Mouse (Mus musculus) CH12.LX (cell line): ENCODE measurements at regions not wholly inside any gene's neighbourhood (a gene's known extent, or its start where the extent isn't known, plus 50 kb on each side); places are given as distances from the start of the nearest gene placed in this dataset.

ENCODE experiments used
- DNase-seq: peaks from one replicate; pipeline ENCODE4 v3.0.0-alpha.2; 2013; ENCODE audit errors: extremely low read depth
- H3K27ac ChIP-seq: 2 replicates; pipeline ENCODE4 v1.5.1; 2012; ENCODE audit warnings: low read depth, mild to moderate bottlenecking, control low read depth, moderate library complexity; ENCODE audit not compliant: insufficient read depth
- H3K27me3 ChIP-seq: replicated peaks from 2 replicates; pipeline ENCODE3; 2012; ENCODE audit warnings: inconsistent platforms
- H3K36me3 ChIP-seq, 2 experiments: replicated peaks in 1 of 2; 2 replicates each; pipeline versions ENCODE3 to v1.6.1; 2012; ENCODE audit warnings: inconsistent platforms in 1 of 2, low read length in 1 of 2, mild to moderate bottlenecking in 1 of 2, mixed read lengths in 1 of 2, moderate library complexity in 1 of 2; ENCODE audit not compliant: control insufficient read depth in 1 of 2, insufficient read depth in 1 of 2
- H3K4me1 ChIP-seq, 2 experiments: 2 replicates each; pipeline ENCODE4 v1.6.1; 2012; ENCODE audit warnings: inconsistent platforms in 1 of 2, moderate library complexity in 1 of 2; ENCODE audit not compliant: insufficient read depth in 2 of 2, control insufficient read depth in 1 of 2
- H3K4me2 ChIP-seq: 2 replicates; pipeline ENCODE4 v1.6.1; 2012; ENCODE audit warnings: low read depth, mild to moderate bottlenecking, control low read depth; ENCODE audit not compliant: poor library complexity, insufficient read depth, severe bottlenecking
- H3K4me3 ChIP-seq, 3 experiments: fragments of 150-350 bp in 1 of 3; sonication (generic) in 1 of 3; replicated peaks in 1 of 3; 2 replicates each; pipeline versions ENCODE3 to v1.5.1; 2011 to 2012; ENCODE audit warnings: low read depth in 2 of 3, low read length in 2 of 3, mild to moderate bottlenecking in 2 of 3, moderate library complexity in 2 of 3, control low read depth in 1 of 3, improper control_type of control experiment in 1 of 3, inconsistent platforms in 1 of 3, mixed read lengths in 1 of 3; ENCODE audit not compliant: poor library complexity in 1 of 3
- H3K79me2 ChIP-seq: replicated peaks from 2 replicates; pipeline ENCODE4 v1.6.1; 2012; ENCODE audit warnings: mild to moderate bottlenecking, moderate library complexity; ENCODE audit not compliant: control insufficient read depth, poor library complexity, insufficient read depth, severe bottlenecking; ENCODE audit errors: extremely low read depth
- H3K9ac ChIP-seq: 2 replicates; pipeline ENCODE4 v1.6.1; 2012; ENCODE audit warnings: low read depth, mild to moderate bottlenecking, control low read depth, moderate library complexity; ENCODE audit not compliant: insufficient read depth
- H3K9me3 ChIP-seq: replicated peaks from 2 replicates; pipeline ENCODE3; 2012; ENCODE audit warnings: low read length, inconsistent platforms, mixed read lengths
- BHLHE40 ChIP-seq: IDR thresholded peaks from 2 replicates; pipeline ENCODE4 v1.6.1; 2011; ENCODE audit warnings: mild to moderate bottlenecking, low read depth, low read length, improper control_type of control experiment
- CTCF ChIP-seq, 2 experiments: IDR thresholded peaks in 1 of 2; conservative IDR thresholded peaks in 1 of 2; 2 replicates each; pipeline ENCODE4 v1.5.1; 2011 to 2012; ENCODE audit warnings: low read depth in 2 of 2, low read length in 2 of 2, improper control_type of control experiment in 1 of 2, inconsistent platforms in 1 of 2, mild to moderate bottlenecking in 1 of 2, moderate library complexity in 1 of 2
- ELF1 ChIP-seq: IDR thresholded peaks from 2 replicates; pipeline ENCODE4 v1.6.1; 2014; ENCODE audit warnings: low read depth, mild to moderate bottlenecking, inconsistent platforms, low read length, improper control_type of control experiment
- EP300 ChIP-seq: IDR thresholded peaks from 2 replicates; pipeline ENCODE4 v1.6.1; 2011; ENCODE audit warnings: low read length, improper control_type of control experiment
- HCFC1 ChIP-seq: IDR thresholded peaks from 2 replicates; pipeline ENCODE4 v1.6.1; 2012; ENCODE audit warnings: low read depth, mild to moderate bottlenecking, inconsistent platforms, low read length, improper control_type of control experiment
- IRF4 ChIP-seq: IDR thresholded peaks from 2 replicates; pipeline ENCODE4 v1.6.1; 2014; ENCODE audit warnings: low read depth, mild to moderate bottlenecking, inconsistent platforms, low read length, improper control_type of control experiment
- MAFK ChIP-seq: IDR thresholded peaks from 2 replicates; pipeline ENCODE4 v1.6.1; 2011; ENCODE audit warnings: low read length, improper control_type of control experiment; ENCODE audit not compliant: insufficient replicate concordance
- MAX ChIP-seq: IDR thresholded peaks from 2 replicates; pipeline ENCODE4 v1.6.1; 2011; ENCODE audit warnings: low read length, improper control_type of control experiment
- MAZ ChIP-seq: IDR thresholded peaks from 2 replicates; pipeline ENCODE4 v1.6.1; 2012; ENCODE audit warnings: low read depth, mild to moderate bottlenecking, inconsistent platforms, low read length, improper control_type of control experiment, moderate library complexity
- MEF2A ChIP-seq: IDR thresholded peaks from 2 replicates; pipeline ENCODE4 v1.6.1; 2014; ENCODE audit warnings: low read depth, mild to moderate bottlenecking, inconsistent platforms, low read length, improper control_type of control experiment, borderline replicate concordance
- MXI1 ChIP-seq: IDR thresholded peaks from 2 replicates; pipeline ENCODE4 v1.6.1; 2011; ENCODE audit warnings: mild to moderate bottlenecking, low read depth, low read length, improper control_type of control experiment
- NRF1 ChIP-seq: IDR thresholded peaks from 2 replicates; pipeline ENCODE4 v1.6.1; 2014; ENCODE audit warnings: low read depth, mild to moderate bottlenecking, inconsistent platforms, low read length, improper control_type of control experiment, moderate library complexity
- POLR2AphosphoS2 ChIP-seq: IDR thresholded peaks from 2 replicates; pipeline ENCODE4 v1.6.1; 2011; ENCODE audit warnings: low read depth, low read length, improper control_type of control experiment
- RAD21 ChIP-seq: IDR thresholded peaks from 2 replicates; pipeline ENCODE4 v1.6.1; 2011; ENCODE audit warnings: low read depth, mild to moderate bottlenecking, low read length, improper control_type of control experiment, moderate library complexity
- RCOR1 ChIP-seq: conservative IDR thresholded peaks from 2 replicates; pipeline ENCODE4 v1.6.1; 2012; ENCODE audit warnings: low read depth, mild to moderate bottlenecking, inconsistent platforms, low read length, improper control_type of control experiment
- SIN3A ChIP-seq: IDR thresholded peaks from 2 replicates; pipeline ENCODE4 v1.6.1; 2012; ENCODE audit warnings: low read length, improper control_type of control experiment, inconsistent platforms
- SMC3 ChIP-seq: IDR thresholded peaks from 2 replicates; pipeline ENCODE4 v1.6.1; 2011; ENCODE audit warnings: low read depth, low read length, improper control_type of control experiment
- TCF12 ChIP-seq: IDR thresholded peaks from 2 replicates; pipeline ENCODE4 v1.6.1; 2014; ENCODE audit warnings: low read depth, mild to moderate bottlenecking, inconsistent platforms, low read length, improper control_type of control experiment
- UBTF ChIP-seq: IDR thresholded peaks from 2 replicates; pipeline ENCODE4 v1.6.1; 2012; ENCODE audit warnings: low read depth, mild to moderate bottlenecking, inconsistent platforms, low read length, improper control_type of control experiment, moderate library complexity
- ZKSCAN1 ChIP-seq: IDR thresholded peaks from 2 replicates; pipeline ENCODE4 v1.6.1; 2012; ENCODE audit warnings: low read depth, inconsistent platforms, low read length, improper control_type of control experiment, borderline replicate concordance
- dilution Hi-C: fragments of 300-500 bp; cut with MboI; formaldehyde crosslinking; loops from 2 replicates; pipeline ENCODE4 v1.14.3; 2020; ENCODE audit warnings: low sequenced_read_pairs; ENCODE audit not compliant: extremely low pct_unique_long_range_greater_than_20kb, extremely low pct_ligation_motif_present
- in situ Hi-C: fragments of 300-500 bp; cut with MboI; formaldehyde crosslinking; loops from 3 replicates; pipeline ENCODE4 v1.14.3; 2019; ENCODE audit warnings: low sequenced_read_pairs, low pct_ligation_motif_present, low pct_unique_long_range_greater_than_20kb, mixed read lengths

- Histone ChIP-seq H3K4me3 (no peak overlapping the region), H3K4me1 (peaks cover 0 to 9% of the 10 kb centered on the region in 2 experiments; a peak in 2 of 4 replicates), H3K36me3 (no peaks in the 10 kb centered on the region), H3K79me2 (no peaks in the 10 kb centered on the region), H3K27ac (no peak overlapping the region), H3K4me2 (no peak overlapping the region), H3K27me3 (peaks cover 46% of the 10 kb centered on the region), H3K9me3 (no peaks in the 10 kb centered on the region), H3K9ac (no peak overlapping the region)
- in situ Hi-C loops: no loop called here
- DNase-seq: no peak
- dilution Hi-C loops: no loop called here
- no peak for TF ChIP-seq MXI1
- no peak for TF ChIP-seq ZKSCAN1
- TF ChIP-seq MAZ: no peak
- no peak for TF ChIP-seq RCOR1
- no peak for TF ChIP-seq SIN3A
- TF ChIP-seq NRF1: no peak
- no peak for TF ChIP-seq HCFC1
- no peak for TF ChIP-seq BHLHE40
- no peak for TF ChIP-seq TCF12
- TF ChIP-seq RAD21: no peak
- no peak for TF ChIP-seq MEF2A
- no peak for TF ChIP-seq SMC3
- TF ChIP-seq MAX: no peak
- no peak for TF ChIP-seq EP300
- TF ChIP-seq UBTF: no peak
- no peak for TF ChIP-seq CTCF (conservative IDR thresholded peaks at IDR 0.05 in 1 of 2, IDR thresholded peaks at IDR 0.05 in 1 of 2; ENCODE audit: low read depth in 2 of 2, low read length in 2 of 2)
Measured at GRCm38 (mm10) chr16:5548602-5549001, 292.8 kb upstream of the Eef2kmt start.

GRCm38 (mm10) chr16:5546808-5547207 is 291.0 kb upstream of the Eef2kmt start:
- in situ Hi-C loops: no loop called here

More at GRCm38 (mm10) chr16:5546808-5547207, 291.0 kb upstream of the Eef2kmt start:
- H3K9me3 ChIP-seq: no peaks in the 10 kb centered on the region
- no peaks in the 10 kb centered on the region for H3K36me3 ChIP-seq
- TF ChIP-seq MXI1: no peak
- TF ChIP-seq POLR2AphosphoS2: no peak
- no peak for TF ChIP-seq IRF4
- TF ChIP-seq BHLHE40: no peak
- TF ChIP-seq MAFK: no peak
- TF ChIP-seq ELF1: no peak
- 0 out of 4 replicates have a peak, but pooled peaks of 1 of the 2 experiments have one; percentile 3 for TF ChIP-seq CTCF (conservative IDR thresholded peaks at IDR 0.05 in 1 of 2, IDR thresholded peaks at IDR 0.05 in 1 of 2; ENCODE audit: low read depth in 2 of 2, low read length in 2 of 2)
- TF ChIP-seq, all 38 proteins: peak for 1
- Histone ChIP-seq H3K27me3 (peaks cover 40% of the 10 kb centered on the region), H3K9ac (no peak overlapping the region), H3K27ac (no peak overlapping the region), H3K4me3 (no peak overlapping the region), H3K4me2 (no peak overlapping the region), H3K4me1 (peaks cover 0 to 9% of the 10 kb centered on the region in 2 experiments; a peak in 2 of 4 replicates), H3K79me2 (no peaks in the 10 kb centered on the region)
- no peak for DNase-seq
- dilution Hi-C loops: no loop called here
